Mouse (Mus musculus): ENCODE results near the gene Supt20. TPM values are rescaled to one million over a fixed set of nuclear protein-coding genes. Genes with fewer than 3 reads are reported as not detected.

The Supt20 gene
- polyA plus RNA-seq, 1 experiment from 2014 or later = 19.9 TPM

GRCm38 (mm10) chr3:54657888-54658626, 34.5 kb upstream of the Supt20 start:
- H3K4me1 ChIP-seq (ENCODE audit: insufficient read depth) = no peaks in the 10 kb centered on the region
- no peak overlapping the region for H3K4me2 ChIP-seq (ENCODE audit: low read depth, low read length)
- TF ChIP-seq EP300 (IDR thresholded peaks at IDR 0.05; ENCODE audit: low read depth) (no peak), CTCF (IDR thresholded peaks at IDR 0.05; ENCODE audit: low read depth) (no peak)
- H3K9ac ChIP-seq (replicated peaks) = no peak overlapping the region
- no peaks in the 10 kb centered on the region for H3K9me3 ChIP-seq (ENCODE audit: low read length)
- no peak overlapping the region for H3K4me3 ChIP-seq (ENCODE audit: low read depth, low read length)
- H3K27me3 ChIP-seq (ENCODE audit: insufficient read depth, low read length) = no peaks in the 10 kb centered on the region
- H3K36me3 ChIP-seq (replicated peaks; ENCODE audit: insufficient read depth, low read length) = no peaks in the 10 kb centered on the region
- DNase-seq (no peak), ATAC-seq (no peak)
- no peak overlapping the region for H3K27ac ChIP-seq (ENCODE audit: low read depth)
- WGBS (ENCODE audit: insufficient replicate concordance) = 72% methylated on average over 6 of the region's 6 CpGs

- no peaks in the 10 kb centered on the region for H3K36me3 ChIP-seq (replicated peaks; ENCODE audit: insufficient read depth, low read length)
- H3K4me3 ChIP-seq (ENCODE audit: low read depth, low read length) = no peak overlapping the region
- ATAC-seq = 0 out of 2 replicates have a peak, but pooled peaks have one; percentile 19
- H3K9me3 ChIP-seq (ENCODE audit: low read length) = no peaks in the 10 kb centered on the region
- no peaks in the 10 kb centered on the region for H3K27me3 ChIP-seq (ENCODE audit: insufficient read depth, low read length)
- no peak overlapping the region for H3K27ac ChIP-seq (ENCODE audit: low read depth)
- no peak overlapping the region for H3K9ac ChIP-seq (replicated peaks)
- no peaks in the 10 kb centered on the region for H3K4me1 ChIP-seq (ENCODE audit: insufficient read depth)
- WGBS (ENCODE audit: insufficient replicate concordance) = 71% methylated on average over 2 of the region's 2 CpGs
- no peak for DNase-seq
- H3K4me2 ChIP-seq (ENCODE audit: low read depth, low read length) = no peak overlapping the region
- TF ChIP-seq EP300 (IDR thresholded peaks at IDR 0.05; ENCODE audit: low read depth) (no peak), CTCF (IDR thresholded peaks at IDR 0.05; ENCODE audit: low read depth) (no peak)
Observed at GRCm38 (mm10) chr3:54659736-54660135, 32.9 kb upstream of the Supt20 start.

GRCm38 (mm10) chr3:54662411-54662810, 30.2 kb upstream of the Supt20 start:
- no peak for ATAC-seq

GRCm38 (mm10) chr3:54668141-54668540, 24.5 kb upstream of the Supt20 start:
- Histone ChIP-seq H3K27me3 (ENCODE audit: insufficient read depth, low read length) (no peaks in the 10 kb centered on the region), H3K4me1 (ENCODE audit: insufficient read depth) (no peaks in the 10 kb centered on the region), H3K9me3 (ENCODE audit: low read length) (no peaks in the 10 kb centered on the region), H3K4me3 (ENCODE audit: low read depth, low read length) (no peak overlapping the region), H3K9ac (replicated peaks) (no peak overlapping the region), H3K27ac (ENCODE audit: low read depth) (no peak overlapping the region), H3K36me3 (replicated peaks; ENCODE audit: insufficient read depth, low read length) (no peaks in the 10 kb centered on the region), H3K4me2 (ENCODE audit: low read depth, low read length) (no peak overlapping the region)
- TF ChIP-seq CTCF (IDR thresholded peaks at IDR 0.05; ENCODE audit: low read depth) (no peak), EP300 (IDR thresholded peaks at IDR 0.05; ENCODE audit: low read depth) (no peak)
- WGBS (ENCODE audit: insufficient replicate concordance) = 84% methylated on average over 3 of the region's 3 CpGs
- ATAC-seq (no peak), DNase-seq (no peak)

More at GRCm38 (mm10) chr3:54662411-54662810, 30.2 kb upstream of the Supt20 start:
- H3K27ac ChIP-seq (ENCODE audit: low read depth) = no peak overlapping the region
- no peaks in the 10 kb centered on the region for H3K36me3 ChIP-seq (replicated peaks; ENCODE audit: insufficient read depth, low read length)
- no peak overlapping the region for H3K4me2 ChIP-seq (ENCODE audit: low read depth, low read length)
- H3K27me3 ChIP-seq (ENCODE audit: insufficient read depth, low read length) = no peaks in the 10 kb centered on the region
- no peak for DNase-seq
- TF ChIP-seq CTCF (IDR thresholded peaks at IDR 0.05; ENCODE audit: low read depth) (peak; percentile 36; the same call in 1 of the 2 replicates), EP300 (IDR thresholded peaks at IDR 0.05; ENCODE audit: low read depth) (no peak)
- 41% methylated on average over 5 of the region's 5 CpGs for WGBS (ENCODE audit: insufficient replicate concordance)
- no peak overlapping the region for H3K9ac ChIP-seq (replicated peaks)
- H3K4me1 ChIP-seq (ENCODE audit: insufficient read depth) = no peaks in the 10 kb centered on the region
- no peak overlapping the region for H3K4me3 ChIP-seq (ENCODE audit: low read depth, low read length)
- H3K9me3 ChIP-seq (ENCODE audit: low read length) = no peaks in the 10 kb centered on the region

- TF ChIP-seq EP300 (IDR thresholded peaks at IDR 0.05; ENCODE audit: low read depth) (no peak), CTCF (IDR thresholded peaks at IDR 0.05; ENCODE audit: low read depth) (no peak)
- H3K27ac ChIP-seq (ENCODE audit: low read depth) = no peak overlapping the region
- no peak for ATAC-seq
- WGBS (ENCODE audit: insufficient replicate concordance) = 58% methylated on average over 6 of the region's 6 CpGs
- no peak overlapping the region for H3K9ac ChIP-seq (replicated peaks)
- H3K27me3 ChIP-seq (ENCODE audit: insufficient read depth, low read length) = no peaks in the 10 kb centered on the region
- no peaks in the 10 kb centered on the region for H3K4me1 ChIP-seq (ENCODE audit: insufficient read depth)
- no peaks in the 10 kb centered on the region for H3K36me3 ChIP-seq (replicated peaks; ENCODE audit: insufficient read depth, low read length)
- DNase-seq = no peak
- H3K4me2 ChIP-seq (ENCODE audit: low read depth, low read length) = no peak overlapping the region
- no peaks in the 10 kb centered on the region for H3K9me3 ChIP-seq (ENCODE audit: low read length)
- no peak overlapping the region for H3K4me3 ChIP-seq (ENCODE audit: low read depth, low read length)
Observed at GRCm38 (mm10) chr3:54668722-54669121, 23.9 kb upstream of the Supt20 start.

GRCm38 (mm10) chr3:54669559-54669958, 23.0 kb upstream of the Supt20 start:
- no peak for TF ChIP-seq EP300 (IDR thresholded peaks at IDR 0.05; ENCODE audit: low read depth)
- peak; percentile 43 for TF ChIP-seq CTCF (IDR thresholded peaks at IDR 0.05; ENCODE audit: low read depth)
- Histone ChIP-seq H3K4me1 (ENCODE audit: insufficient read depth) (no peaks in the 10 kb centered on the region), H3K9me3 (ENCODE audit: low read length) (no peaks in the 10 kb centered on the region), H3K9ac (replicated peaks) (no peak overlapping the region), H3K27me3 (ENCODE audit: insufficient read depth, low read length) (no peaks in the 10 kb centered on the region), H3K4me3 (ENCODE audit: low read depth, low read length) (no peak overlapping the region), H3K27ac (ENCODE audit: low read depth) (no peak overlapping the region), H3K4me2 (ENCODE audit: low read depth, low read length) (no peak overlapping the region), H3K36me3 (replicated peaks; ENCODE audit: insufficient read depth, low read length) (no peaks in the 10 kb centered on the region)
- ATAC-seq (no peak), DNase-seq (no peak)
- 69% methylated on average over 6 of the region's 6 CpGs for WGBS (ENCODE audit: insufficient replicate concordance)

Measured in liver, postnatal 0 days (tissue).